ENCODE assay signal across 8 mouse cellular contexts in the genomic region with DNA sequence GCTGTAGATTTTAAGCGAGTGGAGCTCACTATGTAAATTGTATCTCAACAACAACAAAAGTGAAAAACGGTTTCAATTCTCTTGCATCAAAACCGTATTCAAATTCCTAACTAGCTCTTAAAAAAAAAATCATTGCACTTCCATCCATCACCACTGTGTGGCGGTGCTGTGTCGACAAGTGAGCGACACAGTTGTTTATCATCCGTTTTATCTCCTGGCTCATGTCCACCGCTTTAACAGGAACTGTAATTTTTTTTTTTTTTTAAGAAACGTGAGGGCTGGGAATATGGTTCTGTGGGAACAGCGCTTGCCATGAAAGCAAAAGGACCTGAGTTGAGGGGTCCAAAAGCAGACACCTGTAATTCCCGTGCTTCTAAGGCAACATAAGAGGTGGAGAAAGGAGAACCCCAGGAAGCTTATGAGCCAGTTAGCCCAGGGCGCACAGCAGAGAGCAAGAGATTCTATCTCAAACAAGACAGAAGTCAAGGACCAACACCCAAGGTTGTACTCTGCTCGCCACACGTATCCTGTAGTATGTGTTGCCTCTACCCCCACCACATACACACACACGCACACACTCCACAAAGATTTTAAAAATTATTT. TPM values are rescaled to one million over a fixed set of nuclear protein-coding genes. Genes with fewer than 3 reads are reported as not detected.
DNase-seq lines count a peak whose midpoint lies in the region; ATAC-seq and TF ChIP-seq lines count a peak whose summit lies in the region.

No protein-coding gene starts in this region.

- intact Hi-C loops in gastrocnemius, postnatal 14 days (cut with DNase I; ENCODE audit: low total_unique reads), result no loop called here
- intact Hi-C loops in left cerebral cortex, postnatal 4 days (cut with DNase I), result no loop called here

- H3ac ChIP-seq in myocyte (ENCODE audit: control insufficient read depth, insufficient read length), result no peak overlapping the region

- peak; percentile 80 for TF ChIP-seq CTCF in kidney, adult 2 months (conservative IDR thresholded peaks at IDR 0.05; ENCODE audit: insufficient read depth, insufficient read length, low read depth, low read length)

- H3K4me2 ChIP-seq in myocyte (ENCODE audit: low read depth), result peak overlapping the region; percentile 57
- H3K4me2 ChIP-seq in stomach, embryonic 14.5 days (replicated peaks; ENCODE audit: low read depth, low read length), result 0 out of 2 replicates have a peak overlapping the region, but pooled peaks have one; percentile 10

- H3K9ac ChIP-seq in stomach, embryonic 14.5 days (replicated peaks; ENCODE audit: low read depth, low read length), result no peak overlapping the region

- no peaks in the 10 kb centered on the region for H3K36me3 ChIP-seq in kidney, adult 2 months (ENCODE audit: control insufficient read depth, insufficient read depth, low read length)
- H3K36me3 ChIP-seq in myocyte (ENCODE audit: control insufficient read depth, insufficient read depth), result no peaks in the 10 kb centered on the region
- no peaks in the 10 kb centered on the region for H3K36me3 ChIP-seq in stomach, embryonic 14.5 days (ENCODE audit: control insufficient read depth, insufficient read depth, low read length)

- no peaks in the 10 kb centered on the region for H3K9me3 ChIP-seq in stomach, embryonic 14.5 days (ENCODE audit: control insufficient read depth, low read depth, low read length)

- no peak overlapping the region for H3K4me3 ChIP-seq in kidney, adult 2 months (ENCODE audit: insufficient read depth, low read depth, low read length)
- no peak overlapping the region for H3K4me3 ChIP-seq in myocyte
- H3K4me3 ChIP-seq in stomach, embryonic 14.5 days (ENCODE audit: low read depth, low read length), result no peak overlapping the region

- peak; percentile 29 for DNase-seq in 3134 (ENCODE audit: extremely low read depth, insufficient read length, low spot score)
- peak; percentile 21 for DNase-seq in Muller cell, postnatal 12 days (ENCODE audit: inconsistent ontology term)
- peak; percentile 29 to 69 for DNase-seq in cerebellum, postnatal 4 days (ENCODE audit: low spot score in 2 of 2)
- DNase-seq in gastrocnemius, postnatal 14 days, result peak; percentile 37
- peak; percentile 80 for DNase-seq in kidney, adult 2 months
- peak; percentile 49 for DNase-seq in left cerebral cortex, postnatal 4 days

- H3K4me1 ChIP-seq in kidney, adult 2 months (ENCODE audit: control insufficient read depth, insufficient read depth, low read length), result no peaks in the 10 kb centered on the region
- no peaks in the 10 kb centered on the region for H3K4me1 ChIP-seq in stomach, embryonic 14.5 days (ENCODE audit: control insufficient read depth, insufficient read depth, low read length)

- H3K27me3 ChIP-seq in kidney, adult 2 months (replicated peaks; ENCODE audit: control insufficient read depth, insufficient read depth, low read length), result no peaks in the 10 kb centered on the region
- no peaks in the 10 kb centered on the region for H3K27me3 ChIP-seq in myocyte (ENCODE audit: control insufficient read depth, insufficient read depth, insufficient read length)
- H3K27me3 ChIP-seq in stomach, embryonic 14.5 days (ENCODE audit: control insufficient read depth, insufficient read depth, low read length), result no peaks in the 10 kb centered on the region

- H3K27ac ChIP-seq in kidney, adult 2 months (ENCODE audit: insufficient read depth, low read depth, low read length), result no peak overlapping the region
- no peak overlapping the region for H3K27ac ChIP-seq in stomach, embryonic 14.5 days (ENCODE audit: low read length)

- 21% methylated on average over 15 of the region's 15 CpGs for WGBS in kidney, adult 2 months
- WGBS in stomach, embryonic 14.5 days, result 24% methylated on average over 15 of the region's 15 CpGs

- H3K79me2 ChIP-seq in myocyte (ENCODE audit: control insufficient read depth, insufficient read depth), result no peaks in the 10 kb centered on the region

- TF ChIP-seq POLR2A in kidney, adult 2 months (IDR thresholded peaks at IDR 0.05; ENCODE audit: low read depth, low read length), result no peak
- TF ChIP-seq POLR2A in myocyte (IDR thresholded peaks at IDR 0.05; ENCODE audit: insufficient read length, low read depth), result no peak

- ATAC-seq in stomach, embryonic 14.5 days (ENCODE audit: insufficient number of reproducible peaks, insufficient read depth, low FRiP score, low read depth), result no peak

TF ChIP-seq in myocyte, 11 proteins besides CTCF, POLR2A, EP300 and RAD21:
- TF ChIP-seq TCF12 (IDR thresholded peaks at IDR 0.05; ENCODE audit: insufficient read depth, poor library complexity, severe bottlenecking) (no peak), USF1 (IDR thresholded peaks at IDR 0.05; ENCODE audit: low read depth) (no peak)
TF ChIP-seq in myocyte: peak in this region for 0.

RNA-seq across cellular contexts. Expression of gene Aicda, which starts 3.5 kb away (rescaled TPM):
- not detected for total RNA-seq in gastrocnemius, postnatal 14 days (2021)
- polyA plus RNA-seq in kidney, adult 2 months (2012; rRNA removed), result not detected in 2 replicates
- total RNA-seq in left cerebral cortex, postnatal 4 days (2021), result under 1 TPM; 0.18 to 0.58 TPM
- not detected for polyA plus RNA-seq in myocyte (2012; fragmentation: generic; extraction: Trizol)
- polyA plus RNA-seq in stomach, embryonic 14.5 days (2014; fragmentation: Nextera tagmentation; extraction: Ambion mirVana), result not detected in 2 replicates

RNA-seq across cellular contexts. Expression of gene Apobec1, which starts 45.2 kb away (rescaled TPM):
- 1 to 10 TPM; 1.4 to 1.8 TPM for total RNA-seq in gastrocnemius, postnatal 14 days (2021)
- polyA plus RNA-seq in kidney, adult 2 months (2012; rRNA removed), result 11.3 and 15.2 TPM in 2 replicates
- total RNA-seq in left cerebral cortex, postnatal 4 days (2021), result 1 to 10 TPM; 2.1 to 3.1 TPM
- 10.5 TPM for polyA plus RNA-seq in myocyte (2012; fragmentation: generic; extraction: Trizol)
- 3.9 and 4.6 TPM in 2 replicates for polyA plus RNA-seq in stomach, embryonic 14.5 days (2014; fragmentation: Nextera tagmentation; extraction: Ambion mirVana)

RNA-seq across cellular contexts. Expression of gene Mfap5, which starts 51.4 kb away (rescaled TPM):
- total RNA-seq in gastrocnemius, postnatal 14 days (2021), result 100 to 1,000 TPM in 1 of 2 experiments, 10 to 100 TPM in 1; 92.6 to 115 TPM
- 16.8 and 20.5 TPM in 2 replicates for polyA plus RNA-seq in kidney, adult 2 months (2012; rRNA removed)
- total RNA-seq in left cerebral cortex, postnatal 4 days (2021), result 1 to 10 TPM; 1.5 to 2.1 TPM
- polyA plus RNA-seq in myocyte (2012; fragmentation: generic; extraction: Trizol), result 0.98 TPM
- 20.5 and 21.1 TPM in 2 replicates for polyA plus RNA-seq in stomach, embryonic 14.5 days (2014; fragmentation: Nextera tagmentation; extraction: Ambion mirVana)

RNA-seq across cellular contexts. Expression of gene Gdf3, which starts 52.8 kb away (rescaled TPM):
- total RNA-seq in gastrocnemius, postnatal 14 days (2021), result not detected
- not detected in 2 replicates for polyA plus RNA-seq in kidney, adult 2 months (2012; rRNA removed)
- total RNA-seq in left cerebral cortex, postnatal 4 days (2021), result not detected
- polyA plus RNA-seq in myocyte (2012; fragmentation: generic; extraction: Trizol), result not detected
- polyA plus RNA-seq in stomach, embryonic 14.5 days (2014; fragmentation: Nextera tagmentation; extraction: Ambion mirVana), result not detected in 2 replicates

RNA-seq across cellular contexts. Expression of gene Rimklb, which starts 58.5 kb away (rescaled TPM):
- 1 to 10 TPM in 1 of 2 experiments, under 1 TPM in 1; 1.00 to 2.4 TPM for total RNA-seq in gastrocnemius, postnatal 14 days (2021)
- 0.15 and 0.27 TPM in 2 replicates for polyA plus RNA-seq in kidney, adult 2 months (2012; rRNA removed)
- total RNA-seq in left cerebral cortex, postnatal 4 days (2021), result 100 to 1,000 TPM; 392 to 432 TPM
- polyA plus RNA-seq in myocyte (2012; fragmentation: generic; extraction: Trizol), result not detected
- 22.9 and 24.1 TPM in 2 replicates for polyA plus RNA-seq in stomach, embryonic 14.5 days (2014; fragmentation: Nextera tagmentation; extraction: Ambion mirVana)

Comparison
In these comparisons a context has a peak if more than half of its experiments do, and no peak if none do; other contexts are left out.
1. DNase-seq: peak in every context shown above with its lines; median percentile 80 in kidney, adult 2 months; 49 in cerebellum, postnatal 4 days; 49 in left cerebral cortex, postnatal 4 days; 37 in gastrocnemius, postnatal 14 days; 29 in 3134; 21 in Muller cell, postnatal 12 days.